Mouse (Mus musculus): Measurements from ENCODE around the gene Snrpd3. TPM values are rescaled to one million over a fixed set of nuclear protein-coding genes. Genes with fewer than 3 reads are reported as not detected.
A peak's percentile ranks its signal among the peaks of the same experiment; 100 is the strongest.
"Not testable (repeated sequence)": the region's sequence is repeated elsewhere in the genome, so short reads cannot be mapped to it uniquely, and the experiment has no call there.

Snrpd3 gene
- polyA plus RNA-seq, 1 experiment from 2014 or later, result 96.6 TPM

GRCm38 (mm10) chr10:75486086-75486979 lies 31.0 kb upstream of the Snrpd3 start:
- H3K36me3 ChIP-seq, result no peaks in the 10 kb centered on the region
- H3K27ac ChIP-seq (replicated peaks), result no peak overlapping the region
- no peak overlapping the region for H3K9ac ChIP-seq
- no peaks in the 10 kb centered on the region for H3K9me3 ChIP-seq
- no peak overlapping the region for H3K4me3 ChIP-seq
- 50% methylated on average over 9 of the region's 9 CpGs for WGBS
- no peak for ATAC-seq (ENCODE audit: extremely low read depth, insufficient number of reproducible peaks, low FRiP score, low TSS enrichment)
- H3K27me3 ChIP-seq (replicated peaks), result no peaks in the 10 kb centered on the region
- peaks cover 12% of the 10 kb centered on the region for H3K4me1 ChIP-seq
- no peak overlapping the region for H3K4me2 ChIP-seq

- Histone ChIP-seq H3K9me3 (no peaks in the 10 kb centered on the region), H3K27me3 (replicated peaks) (no peaks in the 10 kb centered on the region), H3K4me2 (no peak overlapping the region), H3K9ac (no peak overlapping the region), H3K27ac (replicated peaks) (no peak overlapping the region), H3K36me3 (no peaks in the 10 kb centered on the region), H3K4me3 (no peak overlapping the region), H3K4me1 (peaks cover 12% of the 10 kb centered on the region)
- no peak for ATAC-seq (ENCODE audit: extremely low read depth, insufficient number of reproducible peaks, low FRiP score, low TSS enrichment)
- 60% methylated on average over 3 of the region's 3 CpGs for WGBS
Observed at GRCm38 (mm10) chr10:75487131-75487530, 30.2 kb upstream of the Snrpd3 start.

GRCm38 (mm10) chr10:75489522-75489921 lies 27.8 kb upstream of the Snrpd3 start:
- Histone ChIP-seq H3K27ac (replicated peaks) (0 out of 2 replicates have a peak overlapping the region, but pooled peaks have one; percentile 24), H3K27me3 (replicated peaks) (no peaks in the 10 kb centered on the region), H3K9ac (no peak overlapping the region), H3K4me2 (no peak overlapping the region), H3K9me3 (no peaks in the 10 kb centered on the region), H3K36me3 (no peaks in the 10 kb centered on the region), H3K4me1 (peaks cover 12% of the 10 kb centered on the region), H3K4me3 (no peak overlapping the region)
- ATAC-seq (ENCODE audit: extremely low read depth, insufficient number of reproducible peaks, low FRiP score, low TSS enrichment), result no peak
- 33% methylated on average over 2 of the region's 2 CpGs for WGBS

GRCm38 (mm10) chr10:75490731-75491130 lies 26.6 kb upstream of the Snrpd3 start:
- H3K9ac ChIP-seq, result no peak overlapping the region
- ATAC-seq (ENCODE audit: extremely low read depth, insufficient number of reproducible peaks, low FRiP score, low TSS enrichment), result no peak
- H3K27ac ChIP-seq (replicated peaks), result no peak overlapping the region
- no peak overlapping the region for H3K4me3 ChIP-seq
- H3K9me3 ChIP-seq, result no peaks in the 10 kb centered on the region
- no peaks in the 10 kb centered on the region for H3K36me3 ChIP-seq
- H3K4me2 ChIP-seq, result no peak overlapping the region
- WGBS, result 77% methylated on average over 2 of the region's 2 CpGs
- peaks cover 17% of the 10 kb centered on the region for H3K4me1 ChIP-seq
- H3K27me3 ChIP-seq (replicated peaks), result no peaks in the 10 kb centered on the region

- Histone ChIP-seq H3K27ac (replicated peaks) (no peak overlapping the region), H3K9ac (no peak overlapping the region), H3K27me3 (replicated peaks) (no peaks in the 10 kb centered on the region), H3K4me3 (no peak overlapping the region), H3K4me1 (peaks cover 18% of the 10 kb centered on the region), H3K36me3 (no peaks in the 10 kb centered on the region), H3K9me3 (no peaks in the 10 kb centered on the region), H3K4me2 (no peak overlapping the region)
- no peak for ATAC-seq (ENCODE audit: extremely low read depth, insufficient number of reproducible peaks, low FRiP score, low TSS enrichment)
- 83% methylated on average over 3 of the region's 3 CpGs for WGBS
Observed at GRCm38 (mm10) chr10:75491234-75491935, 26.0 kb upstream of the Snrpd3 start.

- Histone ChIP-seq H3K4me1 (peaks cover 18% of the 10 kb centered on the region), H3K27ac (replicated peaks) (no peak overlapping the region), H3K9ac (no peak overlapping the region), H3K9me3 (no peaks in the 10 kb centered on the region), H3K4me2 (no peak overlapping the region), H3K27me3 (replicated peaks) (no peaks in the 10 kb centered on the region), H3K4me3 (no peak overlapping the region), H3K36me3 (no peaks in the 10 kb centered on the region)
- no peak for ATAC-seq (ENCODE audit: extremely low read depth, insufficient number of reproducible peaks, low FRiP score, low TSS enrichment)
- WGBS, result 71% methylated on average over 2 of the region's 2 CpGs
Observed at GRCm38 (mm10) chr10:75491936-75492262, 25.5 kb upstream of the Snrpd3 start.

- H3K4me2 ChIP-seq, result no peak overlapping the region
- ATAC-seq (ENCODE audit: extremely low read depth, insufficient number of reproducible peaks, low FRiP score, low TSS enrichment), result 0 out of 2 replicates have a peak, but pooled peaks have one; percentile 31
Observed at GRCm38 (mm10) chr10:75495304-75495703, 22.0 kb upstream of the Snrpd3 start.

GRCm38 (mm10) chr10:75495921-75496320 lies 21.4 kb upstream of the Snrpd3 start:
- no peak for ATAC-seq (ENCODE audit: extremely low read depth, insufficient number of reproducible peaks, low FRiP score, low TSS enrichment)
- Histone ChIP-seq H3K4me3 (no peak overlapping the region), H3K4me1 (peaks cover 20% of the 10 kb centered on the region), H3K27me3 (replicated peaks) (no peaks in the 10 kb centered on the region), H3K9ac (no peak overlapping the region), H3K36me3 (no peaks in the 10 kb centered on the region), H3K9me3 (no peaks in the 10 kb centered on the region), H3K27ac (replicated peaks) (no peak overlapping the region), H3K4me2 (no peak overlapping the region)

More at GRCm38 (mm10) chr10:75495304-75495703, 22.0 kb upstream of the Snrpd3 start:
- H3K27ac ChIP-seq (replicated peaks), result no peak overlapping the region
- H3K9ac ChIP-seq, result peak overlapping the region; percentile 50
- 42% methylated on average over 6 of the region's 6 CpGs for WGBS
- no peaks in the 10 kb centered on the region for H3K9me3 ChIP-seq
- H3K4me1 ChIP-seq, result peaks cover 16% of the 10 kb centered on the region
- no peak overlapping the region for H3K4me3 ChIP-seq
- no peaks in the 10 kb centered on the region for H3K27me3 ChIP-seq (replicated peaks)
- no peaks in the 10 kb centered on the region for H3K36me3 ChIP-seq

- not testable (repeated sequence) for H3K9me3 ChIP-seq, H3K9ac ChIP-seq
- WGBS, result 82% methylated on average over 7 of the region's 7 CpGs
Observed at GRCm38 (mm10) chr10:75499214-75499613, 18.1 kb upstream of the Snrpd3 start.

GRCm38 (mm10) chr10:75499791-75500190 lies 17.6 kb upstream of the Snrpd3 start:
- Histone ChIP-seq H3K4me2 (peak overlapping the region; percentile 41), H3K27me3 (replicated peaks) (no peaks in the 10 kb centered on the region), H3K36me3 (peaks cover 16% of the 10 kb centered on the region), H3K4me3 (no peak overlapping the region), H3K9ac (0 out of 2 replicates have a peak overlapping the region, but pooled peaks have one; percentile 16), H3K9me3 (peaks cover 2% of the 10 kb centered on the region; the same call in 1 of the 2 replicates), H3K27ac (replicated peaks) (no peak overlapping the region), H3K4me1 (peaks cover 20% of the 10 kb centered on the region)
- no peak for ATAC-seq (ENCODE audit: extremely low read depth, insufficient number of reproducible peaks, low FRiP score, low TSS enrichment)
- WGBS, result 49% methylated on average over 3 of the region's 3 CpGs

More at GRCm38 (mm10) chr10:75499214-75499613, 18.1 kb upstream of the Snrpd3 start:
- not testable (repeated sequence) for H3K27ac ChIP-seq (replicated peaks); H3K4me2 ChIP-seq; H3K4me3 ChIP-seq; ATAC-seq (ENCODE audit: extremely low read depth, insufficient number of reproducible peaks, low FRiP score, low TSS enrichment); H3K27me3 ChIP-seq (replicated peaks)
- H3K36me3 ChIP-seq, result peaks cover 13% of the 10 kb centered on the region
- peaks cover 20% of the 10 kb centered on the region for H3K4me1 ChIP-seq

- Histone ChIP-seq H3K27ac (replicated peaks) (no peak overlapping the region), H3K4me1 (peaks cover 15% of the 10 kb centered on the region), H3K27me3 (replicated peaks) (no peaks in the 10 kb centered on the region), H3K4me2 (peak overlapping the region; percentile 41), H3K9me3 (peaks cover 2% of the 10 kb centered on the region; the same call in 1 of the 2 replicates), H3K9ac (peak overlapping the region; percentile 10; the same call in 1 of the 2 replicates), H3K36me3 (peaks cover 16% of the 10 kb centered on the region), H3K4me3 (no peak overlapping the region)
- 31% methylated on average over 7 of the region's 7 CpGs for WGBS
- no peak for ATAC-seq (ENCODE audit: extremely low read depth, insufficient number of reproducible peaks, low FRiP score, low TSS enrichment)
Observed at GRCm38 (mm10) chr10:75500345-75500744, 17.0 kb upstream of the Snrpd3 start.

Measured in heart, embryonic 13.5 days (tissue).